In genomic region chr1:160834446-160834845, GRCm38 (mm10) we compare ENCODE assay signal across 24 mouse cellular contexts.
"Had no signal": no experiment of that assay in that cellular context is flagged by ENCODE, and none has a peak within 500 bp of the region (broad histone marks: within the 10 kb centered on the region; RNA-seq: fewer than 3 reads in every experiment).

No protein-coding gene starts in this region.

- H3K4me3 ChIP-seq: gastrocnemius, adult 2 months; heart, embryonic 10.5 days; heart, embryonic 13.5 days; heart, embryonic 15.5 days; hindbrain, embryonic 10.5 days; hindbrain, embryonic 12.5 days; intestine, embryonic 15.5 days; layer of hippocampus, adult 2 months; left cerebral cortex, adult 2 months; limb, embryonic 10.5 days; limb, embryonic 12.5 days had no signal

- ATAC-seq: hindbrain, embryonic 16.5 days; inflammation-experienced regulatory T-cells, adult 6 months; intestine, embryonic 15.5 days; intestine, postnatal 0 days had no signal

- H3K9ac ChIP-seq: heart, embryonic 13.5 days; heart, embryonic 15.5 days; hindbrain, embryonic 12.5 days; hindbrain, embryonic 14.5 days; intestine, embryonic 15.5 days; limb, embryonic 12.5 days had no signal

- H3K27ac ChIP-seq: gastrocnemius, adult 2 months; heart, embryonic 15.5 days; hindbrain, embryonic 10.5 days; hindbrain, embryonic 12.5 days; hindbrain, embryonic 14.5 days; intestine, embryonic 15.5 days; layer of hippocampus, adult 2 months; left cerebral cortex, adult 2 months; limb, embryonic 10.5 days; limb, embryonic 12.5 days had no signal

- H3K4me1 ChIP-seq: hindbrain, embryonic 10.5 days; hindbrain, embryonic 12.5 days; intestine, embryonic 15.5 days; limb, embryonic 10.5 days; limb, embryonic 12.5 days had no signal

- H3K36me3 ChIP-seq: heart, embryonic 10.5 days; heart, embryonic 13.5 days; heart, embryonic 15.5 days; hindbrain, embryonic 10.5 days; hindbrain, embryonic 12.5 days; intestine, embryonic 15.5 days; limb, embryonic 10.5 days; limb, embryonic 12.5 days had no signal

- DNase-seq: gastrocnemius, adult 2 months; gastrocnemius, postnatal 10 days; gastrocnemius, postnatal 25 days; heart, adult 18-20 months; heart, postnatal 4 days; kidney, adult 18-20 months; kidney, adult 8-10 months; kidney, postnatal 10 days; kidney, postnatal 25 days; kidney, postnatal 4 days had no signal

- H3K4me2 ChIP-seq: heart, embryonic 13.5 days; heart, embryonic 15.5 days; hindbrain, embryonic 12.5 days; hindbrain, embryonic 14.5 days; intestine, embryonic 15.5 days; limb, embryonic 12.5 days had no signal

- H3K9me3 ChIP-seq: heart, embryonic 10.5 days; heart, embryonic 13.5 days; heart, embryonic 15.5 days; hindbrain, embryonic 10.5 days; hindbrain, embryonic 12.5 days; intestine, embryonic 15.5 days; limb, embryonic 10.5 days; limb, embryonic 12.5 days had no signal

- H3K27me3 ChIP-seq: heart, embryonic 13.5 days; heart, embryonic 15.5 days; hindbrain, embryonic 12.5 days; intestine, embryonic 15.5 days; limb, embryonic 12.5 days had no signal
